Mouse (Mus musculus) erythroblast, embryonic 14.5 days (primary cell): Measurements from ENCODE around the gene Gm47985.

ENCODE experiments used
- GATA1 ChIP-seq: IDR thresholded peaks from 2 replicates; pipeline ENCODE4 v1.6.1; 2012; ENCODE audit warnings: low read length, inconsistent platforms, mixed read lengths
- TAL1 ChIP-seq: IDR thresholded peaks from 3 replicates; pipeline ENCODE4 v1.6.1; 2012; ENCODE audit warnings: low read length, inconsistent platforms, mixed read lengths

DNA sequence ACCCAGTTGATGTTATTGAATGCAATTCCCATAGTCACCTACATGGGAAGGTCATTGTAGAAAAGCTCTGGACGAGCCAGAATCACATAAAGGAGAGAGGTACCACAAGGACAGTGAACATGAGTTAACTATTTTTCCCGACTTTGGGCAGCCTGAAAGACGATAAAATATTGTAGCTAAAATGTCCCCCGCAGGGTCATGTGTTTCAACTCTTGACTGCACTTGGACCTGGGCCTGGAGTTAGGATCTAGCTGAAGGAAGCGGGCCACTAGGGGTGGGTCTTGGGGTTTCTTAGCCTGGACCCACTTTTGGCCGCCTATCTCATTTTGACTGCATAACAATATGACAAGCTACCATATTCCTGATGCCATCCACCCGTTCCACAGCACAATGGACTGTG is 32.1 kb upstream of the Gm47985 start:
- TF ChIP-seq TAL1: no peak
- TF ChIP-seq GATA1: no peak
